Mouse (Mus musculus) right cerebral cortex, adult 2 months (tissue): Measurements from ENCODE around the gene Slc9a1.

ENCODE experiments used
- DNase-seq, 2 experiments: peaks; one replicate each; pipeline ENCODE4 v3.0.0; 2021 to 2022; ENCODE audit warnings: low spot score in 2 of 2

Gene Slc9a1

DNA sequence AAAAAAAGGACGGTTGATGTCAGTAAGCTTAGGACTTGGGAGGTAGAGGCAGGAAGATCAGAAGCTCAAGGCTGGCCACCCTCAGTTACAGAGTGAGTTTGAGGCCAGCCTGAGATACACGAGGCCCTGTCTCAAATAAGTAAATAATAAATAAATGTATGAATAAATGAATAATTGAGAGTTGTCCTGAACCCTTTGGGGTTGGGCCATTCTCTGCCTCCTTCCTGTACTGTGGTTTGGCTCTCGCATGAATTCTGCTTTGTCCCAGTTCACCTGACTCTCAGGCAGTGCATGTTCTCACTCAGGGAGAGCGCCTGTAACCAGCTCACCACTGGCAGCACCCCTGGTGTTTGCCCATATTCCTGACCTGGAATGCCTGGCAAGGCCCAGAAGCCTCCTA lies 4.5 kb downstream of the Slc9a1 start:
- DNase-seq = no peak

DNA sequence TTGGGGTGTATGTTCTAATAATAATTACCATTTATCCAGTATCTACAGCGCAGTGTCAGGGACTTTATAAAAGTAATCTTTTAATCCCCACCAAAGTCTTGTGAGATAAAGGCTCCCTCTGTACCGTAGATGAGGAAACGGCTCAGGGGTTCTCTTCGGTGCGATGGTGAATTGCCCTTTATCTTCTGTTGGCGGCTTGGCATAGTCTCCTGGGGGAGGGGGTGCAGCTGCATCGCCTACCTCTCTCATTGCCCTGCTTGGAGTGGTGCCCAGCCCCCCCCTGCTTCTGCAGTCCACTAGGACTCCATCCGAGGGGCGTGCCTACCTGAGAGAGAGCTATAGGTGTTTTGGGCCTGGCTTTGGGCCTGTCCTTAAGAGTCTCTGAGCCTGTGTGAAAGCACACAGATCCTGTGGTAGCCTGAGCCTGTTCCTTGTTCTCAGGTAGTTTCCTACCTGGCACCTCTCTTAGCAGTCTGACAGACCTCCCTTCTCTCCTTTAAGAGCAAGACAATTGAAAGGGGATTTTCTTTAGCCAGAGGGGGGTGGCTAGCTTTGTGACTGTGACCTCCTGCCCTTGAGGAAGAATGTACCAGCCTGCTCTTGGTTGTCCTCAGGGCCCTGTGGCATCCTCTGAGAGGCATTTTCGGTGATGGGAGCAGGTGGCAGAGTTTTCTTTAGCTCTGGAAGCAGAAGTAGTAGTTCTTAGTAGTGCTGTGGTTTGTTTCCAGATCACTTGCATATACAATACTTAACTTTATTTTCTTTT lies 6.5 kb downstream of the Slc9a1 start:
- no peak for DNase-seq

- DNase-seq = peak; percentile 58 to 62
These were observed 8.9 kb downstream of the Slc9a1 start for GRCm38 (mm10) chr4:133378236-133379045.

- peak in 1 of 2 experiments; percentile 38 for DNase-seq
These were observed 9.5 kb downstream of the Slc9a1 start for GRCm38 (mm10) chr4:133379046-133379347.

DNA sequence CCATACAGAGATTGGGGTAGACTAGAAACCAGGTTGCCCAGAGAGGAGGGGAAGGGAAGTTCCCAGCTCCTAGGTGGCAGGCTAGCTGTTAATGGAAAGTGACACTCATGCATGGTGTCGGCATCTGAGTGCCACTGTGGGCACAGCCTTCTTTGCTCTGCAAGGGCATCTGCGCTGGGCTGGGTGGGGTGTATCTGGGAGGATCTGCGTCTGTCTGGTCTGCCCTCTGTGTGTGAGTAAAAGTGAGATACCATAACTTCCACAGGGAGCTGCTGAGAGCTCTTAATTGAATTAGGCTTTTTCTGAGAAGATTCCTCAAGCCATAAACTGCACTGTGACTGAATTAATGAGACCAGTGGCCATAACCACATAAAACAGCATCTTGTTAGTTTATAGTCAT lies 10.4 kb downstream of the Slc9a1 start:
- no peak for DNase-seq

GRCm38 (mm10) chr4:133380532-133380931 lies 11.0 kb downstream of the Slc9a1 start:
- no peak for DNase-seq

DNA sequence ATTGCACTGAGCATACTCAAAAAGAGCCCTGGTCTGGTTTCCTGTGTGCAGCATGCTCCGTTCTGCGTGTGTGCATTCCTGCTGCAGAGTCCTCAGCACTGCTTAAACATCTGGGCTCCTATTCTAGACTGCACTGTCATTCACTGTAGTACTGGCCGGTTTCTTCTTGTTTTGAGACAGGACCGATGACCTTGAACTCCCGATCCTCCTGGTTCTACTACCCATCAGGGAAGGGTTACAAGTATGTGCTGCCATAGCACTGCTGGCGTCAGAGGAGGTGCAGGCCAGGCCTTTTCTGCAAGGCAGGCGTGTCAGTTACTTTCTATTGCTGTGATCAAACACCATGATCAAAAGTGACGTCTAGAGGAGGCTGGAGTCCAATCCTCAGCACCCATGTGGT lies 11.6 kb downstream of the Slc9a1 start:
- DNase-seq = no peak

- peak in 1 of 2 experiments; percentile 33 for DNase-seq
These were observed 16.7 kb downstream of the Slc9a1 start for GRCm38 (mm10) chr4:133386061-133386797.

GRCm38 (mm10) chr4:133387053-133387452 lies 17.5 kb downstream of the Slc9a1 start:
- DNase-seq = no peak

GRCm38 (mm10) chr4:133388781-133389552 lies 19.5 kb downstream of the Slc9a1 start:
- DNase-seq = no peak

GRCm38 (mm10) chr4:133390042-133390441 lies 20.5 kb downstream of the Slc9a1 start:
- no peak for DNase-seq

- no peak for DNase-seq
These were observed 21.1 kb downstream of the Slc9a1 start for GRCm38 (mm10) chr4:133390585-133390984.

- DNase-seq = peak; percentile 61 to 68
These were observed 21.9 kb downstream of the Slc9a1 start for GRCm38 (mm10) chr4:133391185-133392040.

- no peak for DNase-seq
These were observed 25.6 kb downstream of the Slc9a1 start for GRCm38 (mm10) chr4:133394981-133395573.

DNA sequence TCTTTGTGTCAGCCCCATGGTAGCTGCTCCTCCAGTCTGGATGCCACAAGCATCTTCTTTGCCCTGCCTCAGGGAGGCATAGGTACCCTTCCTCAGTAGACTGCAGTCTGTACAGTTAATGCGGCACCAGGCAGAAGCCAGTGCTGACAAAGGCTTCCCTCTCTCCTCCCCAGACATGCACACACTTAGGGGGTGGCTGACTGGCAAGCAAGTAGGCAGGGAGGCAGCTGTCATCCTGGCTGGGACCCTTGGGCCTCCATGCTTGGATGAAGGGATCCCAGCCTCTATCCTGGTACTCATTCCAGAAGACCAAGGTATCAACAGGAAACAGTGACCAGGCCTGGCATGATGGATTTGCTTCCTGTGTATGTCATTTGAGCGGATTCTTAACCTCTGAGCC lies 26.6 kb downstream of the Slc9a1 start:
- DNase-seq = no peak

- DNase-seq = no peak
These were observed 27.8 kb downstream of the Slc9a1 start for GRCm38 (mm10) chr4:133397299-133397698.

- DNase-seq = no peak
These were observed 28.5 kb downstream of the Slc9a1 start for GRCm38 (mm10) chr4:133397961-133398360.

DNA sequence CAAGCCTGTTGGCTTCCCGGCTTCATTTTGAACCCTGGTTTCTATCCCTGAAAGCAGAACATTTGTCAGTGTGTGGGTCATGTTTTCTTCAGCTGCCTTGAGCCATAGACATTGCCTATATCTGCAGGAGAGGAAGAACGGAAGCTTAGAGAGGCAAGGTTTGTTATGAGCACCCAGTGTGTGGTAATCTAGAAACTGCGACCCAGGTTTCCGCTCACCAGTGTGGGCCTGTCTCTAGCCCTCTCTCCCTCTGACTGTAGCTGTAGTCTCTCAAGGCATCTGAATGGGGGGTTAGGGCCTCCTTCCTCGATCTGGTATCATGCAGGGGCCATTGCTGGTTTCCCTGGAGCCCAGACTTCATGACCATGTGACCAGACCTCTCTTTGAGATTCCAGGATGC lies 29.1 kb downstream of the Slc9a1 start:
- DNase-seq = no peak

DNA sequence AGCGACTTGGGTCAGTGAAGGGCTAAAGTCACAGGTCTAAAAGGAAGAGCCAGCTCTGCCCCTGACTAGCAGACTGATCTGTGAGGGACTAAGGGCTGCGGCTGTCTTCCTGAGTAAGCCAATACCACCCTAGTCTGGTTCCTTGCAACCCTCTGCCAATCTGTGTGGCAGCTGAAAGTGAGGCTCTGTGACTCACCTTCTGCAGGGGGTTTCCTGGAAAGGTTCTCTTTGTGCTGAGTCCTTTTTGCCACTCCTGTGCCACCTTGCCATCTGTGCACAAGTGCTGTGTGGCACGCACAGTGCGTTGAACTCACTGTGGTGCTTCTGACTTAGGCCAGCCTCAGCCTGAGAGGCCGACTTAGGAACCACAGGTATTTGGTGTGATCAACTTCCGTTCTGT lies 30.0 kb downstream of the Slc9a1 start:
- DNase-seq = no peak

DNA sequence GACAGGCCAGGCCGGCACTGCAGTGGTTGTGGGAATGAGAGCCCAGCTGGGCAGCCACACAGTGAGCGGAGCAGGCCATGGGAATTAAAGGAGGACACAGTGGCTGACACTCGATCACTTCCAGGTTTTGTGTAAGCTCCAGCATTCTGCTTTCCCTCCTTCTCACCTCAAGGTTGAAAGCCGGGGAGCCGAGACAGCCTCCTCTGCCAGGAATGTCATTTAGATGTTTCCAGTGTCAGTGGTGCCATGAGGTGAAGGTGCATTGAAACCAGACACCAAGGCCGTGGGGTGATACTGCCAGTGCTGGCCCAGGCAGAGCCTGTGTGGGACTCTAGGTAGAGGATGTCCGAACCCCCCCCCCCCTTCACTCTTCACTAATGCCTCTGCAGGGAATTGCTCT lies 30.6 kb downstream of the Slc9a1 start:
- DNase-seq = no peak
